Mouse (Mus musculus) olfactory bulb, adult 2 months (tissue): ENCODE data around the gene Capn10. TPM values are rescaled to one million over a fixed set of nuclear protein-coding genes. Genes with fewer than 3 reads are reported as not detected.

ENCODE experiments used
- H3K27ac ChIP-seq: fragments of 200-500 bp; 2 replicates; pipeline ENCODE4 v1.5.1; 2012; ENCODE audit warnings: low read depth, low read length; ENCODE audit not compliant: insufficient read depth
- H3K4me1 ChIP-seq: fragments of 200-500 bp; 2 replicates; pipeline ENCODE4 v1.6.1; 2012; ENCODE audit warnings: low read length; ENCODE audit not compliant: control insufficient read depth, insufficient read depth
- H3K4me3 ChIP-seq: fragments of 200-500 bp; 2 replicates; pipeline ENCODE4 v1.5.1; 2012; ENCODE audit warnings: mild to moderate bottlenecking, low read depth, low read length, moderate library complexity; ENCODE audit not compliant: insufficient read depth
- CTCF ChIP-seq: fragments of 200-500 bp; IDR thresholded peaks from 2 replicates; pipeline ENCODE4 v1.5.1; 2012; ENCODE audit warnings: low read depth, mild to moderate bottlenecking, low read length, moderate library complexity; ENCODE audit not compliant: insufficient read depth
- POLR2A ChIP-seq: fragments of 200-500 bp; IDR thresholded peaks from 2 replicates; pipeline ENCODE4 v1.6.1; 2012; ENCODE audit warnings: mild to moderate bottlenecking, low read depth, low read length, moderate library complexity; ENCODE audit not compliant: insufficient read depth
- WGBS: fragments of 180-500 bp; shearing (Covaris S2); methylation state at CpG from one replicate; pipeline ENCODE4 v1.1.7; 2018; 5-methylcytosine and 5-hydroxymethylcytosine counted together
- polyA plus RNA-seq: library from polyadenylated mRNA; stranded (reverse); fragments of >200 nt; gene quantifications from 2 replicates; pipeline ENCODE4 v1.2.4, GENCODE M21; 2012; ENCODE audit warnings: low replicate concordance; ENCODE audit not compliant: missing spikeins, insufficient read depth, insufficient read length

Gene Capn10
- polyA plus RNA-seq, 1 experiment: not detected

GRCm38 (mm10) chr1:92914239-92914638 is 19.9 kb upstream of the Capn10 start:
- Histone ChIP-seq H3K4me1 (peaks cover 23% of the 10 kb centered on the region), H3K4me3 (no peak overlapping the region), H3K27ac (no peak overlapping the region)
- WGBS: 88% methylated on average over 4 of the region's 4 CpGs
- no peak for TF ChIP-seq CTCF
- no peak for TF ChIP-seq POLR2A

- Histone ChIP-seq H3K4me3 (no peak overlapping the region), H3K4me1 (peaks cover 19% of the 10 kb centered on the region), H3K27ac (no peak overlapping the region)
- 96% methylated on average over 11 of the region's 11 CpGs for WGBS
- TF ChIP-seq POLR2A: no peak
- no peak for TF ChIP-seq CTCF
Measured at GRCm38 (mm10) chr1:92914993-92915392, 19.2 kb upstream of the Capn10 start.

GRCm38 (mm10) chr1:92916725-92917124 is 17.5 kb upstream of the Capn10 start:
- Histone ChIP-seq H3K4me1 (peaks cover 14% of the 10 kb centered on the region), H3K4me3 (no peak overlapping the region), H3K27ac (no peak overlapping the region)
- no peak for TF ChIP-seq CTCF
- TF ChIP-seq POLR2A: no peak
- WGBS: 93% methylated on average over 9 of the region's 9 CpGs

- H3K4me3 ChIP-seq: no peak overlapping the region
- 96% methylated on average over 11 of the region's 11 CpGs for WGBS
- no peak overlapping the region for H3K27ac ChIP-seq
- TF ChIP-seq CTCF: no peak
- H3K4me1 ChIP-seq: no peaks in the 10 kb centered on the region
Measured at GRCm38 (mm10) chr1:92919151-92919550, 15.0 kb upstream of the Capn10 start.

- Histone ChIP-seq H3K27ac (no peak overlapping the region), H3K4me1 (no peaks in the 10 kb centered on the region), H3K4me3 (no peak overlapping the region)
- WGBS: 44% methylated on average over 12 of the region's 12 CpGs
- TF ChIP-seq CTCF (no peak), POLR2A (no peak)
Measured at GRCm38 (mm10) chr1:92919775-92920174, 14.4 kb upstream of the Capn10 start.

- TF ChIP-seq CTCF (no peak), POLR2A (no peak)
- 81% methylated on average over 7 of the region's 7 CpGs for whole genome bisulfite sequencing
- Histone ChIP-seq H3K4me1 (no peaks in the 10 kb centered on the region), H3K4me3 (no peak overlapping the region), H3K27ac (no peak overlapping the region)
Measured at GRCm38 (mm10) chr1:92920474-92921200, 13.5 kb upstream of the Capn10 start.

GRCm38 (mm10) chr1:92921496-92921895 is 12.7 kb upstream of the Capn10 start:
- TF ChIP-seq CTCF: no peak
- no peak for TF ChIP-seq POLR2A
- WGBS: 87% methylated on average over 4 of the region's 4 CpGs
- Histone ChIP-seq H3K4me1 (no peaks in the 10 kb centered on the region), H3K4me3 (no peak overlapping the region), H3K27ac (no peak overlapping the region)

DNA sequence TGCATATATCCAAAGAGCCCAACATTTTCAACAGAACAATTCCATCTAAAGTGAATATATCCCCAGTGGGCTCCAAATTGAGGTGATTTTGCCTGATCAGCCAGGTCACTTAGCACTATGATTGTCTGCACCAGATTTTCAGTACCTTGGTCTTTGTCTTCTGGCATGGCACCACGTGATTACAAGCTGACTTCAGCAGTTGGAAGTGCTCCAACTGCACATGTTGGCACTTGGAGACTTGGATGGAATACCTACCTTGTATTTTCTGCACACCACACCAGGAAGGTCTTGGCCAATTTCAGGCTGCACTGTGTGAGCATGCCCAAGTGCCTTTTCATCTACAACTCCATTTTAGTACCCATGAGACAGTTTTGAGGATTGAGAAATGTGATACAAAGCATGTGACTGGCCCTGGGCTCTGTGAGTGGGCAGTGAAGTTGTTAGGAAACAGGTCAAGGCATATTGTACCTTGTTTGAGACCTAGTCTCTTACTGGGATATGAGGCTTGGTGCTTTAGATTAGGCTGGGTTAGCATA is 3.9 kb upstream of the Capn10 start:
- no peak for TF ChIP-seq CTCF
- TF ChIP-seq POLR2A: no peak
- no peak overlapping the region for H3K4me3 ChIP-seq
- H3K27ac ChIP-seq: no peak overlapping the region
- WGBS: 3% methylated on average over 1 of the region's 1 CpGs
- peaks cover 2% of the 10 kb centered on the region; the same call in 1 of the 2 replicates for H3K4me1 ChIP-seq

DNA sequence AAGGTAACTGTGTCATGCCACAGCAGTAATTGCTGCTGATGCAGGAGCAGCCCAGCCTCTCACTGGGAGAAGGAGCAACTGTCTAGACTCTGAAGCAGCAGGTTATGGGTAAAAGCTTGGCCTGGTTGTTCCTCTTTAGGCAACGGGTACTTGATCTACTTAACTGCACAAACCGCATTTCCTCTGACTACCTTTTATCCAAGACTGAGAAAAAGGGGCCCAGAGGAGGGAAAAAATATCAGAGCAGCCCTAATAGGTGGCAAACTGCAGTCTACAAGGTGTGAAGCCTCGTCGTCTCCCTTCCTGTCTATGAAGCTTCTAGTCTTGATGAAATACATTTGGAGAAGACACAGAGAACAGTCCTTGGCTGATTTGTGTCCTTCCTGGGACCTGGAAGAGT is 565 bp upstream of the Capn10 start:
- peaks cover 14% of the 10 kb centered on the region for H3K4me1 ChIP-seq
- WGBS: 76% methylated on average over 4 of the region's 4 CpGs
- TF ChIP-seq POLR2A: no peak
- peak overlapping the region; percentile 98 for H3K27ac ChIP-seq
- peak overlapping the region; percentile 73 for H3K4me3 ChIP-seq
